Mouse (Mus musculus) hindbrain, embryonic 12.5 days (tissue): ENCODE measurements around the gene Scaf8. TPM values are rescaled to one million over a fixed set of nuclear protein-coding genes. Genes with fewer than 3 reads are reported as not detected.
"Not testable (repeated sequence)": the region's sequence is repeated elsewhere in the genome, so short reads cannot be mapped to it uniquely, and the experiment has no call there.

Experiments used
- ATAC-seq: fragments of 200-750 bp; cut with Nextera tagmentation; 2 replicates; pipeline ENCODE4 v1.8.0; 2017; ENCODE audit warnings: moderate TSS enrichment; ENCODE audit not compliant: low FRiP score
- H3K27ac ChIP-seq: fragments of 300-500 bp; sonication (generic); 2 replicates; pipeline ENCODE4 v1.5.1; 2016; ENCODE audit warnings: mild to moderate bottlenecking
- H3K27me3 ChIP-seq: fragments of 300-500 bp; sonication (generic); 2 replicates; pipeline ENCODE4 v1.6.1; 2016; ENCODE audit warnings: mild to moderate bottlenecking
- H3K36me3 ChIP-seq: fragments of 300-500 bp; sonication (generic); 2 replicates; pipeline ENCODE4 v1.6.1; 2016; ENCODE audit warnings: mild to moderate bottlenecking
- H3K4me1 ChIP-seq: fragments of 300-500 bp; sonication (generic); 2 replicates; pipeline ENCODE4 v1.6.1; 2016
- H3K4me2 ChIP-seq: fragments of 300-500 bp; sonication (generic); replicated peaks from 2 replicates; pipeline ENCODE4 v1.6.1; 2016; ENCODE audit warnings: mild to moderate bottlenecking
- H3K4me3 ChIP-seq: fragments of 300-500 bp; sonication (generic); 2 replicates; pipeline ENCODE4 v1.5.1; 2016; ENCODE audit warnings: mild to moderate bottlenecking
- H3K9ac ChIP-seq: fragments of 300-500 bp; sonication (generic); 2 replicates; pipeline ENCODE4 v1.6.1; 2016; ENCODE audit warnings: mild to moderate bottlenecking, moderate library complexity
- H3K9me3 ChIP-seq: fragments of 300-500 bp; sonication (generic); replicated peaks from 2 replicates; pipeline ENCODE4 v1.6.1; 2016; ENCODE audit warnings: mild to moderate bottlenecking
- WGBS: fragments of 180-500 bp; shearing (Covaris S2); methylation state at CpG from one replicate; pipeline ENCODE4 v1.1.7; 2016; 5-methylcytosine and 5-hydroxymethylcytosine counted together
- polyA plus RNA-seq: library from polyadenylated mRNA; unstranded; fragments of >200 nt; fragmentation: Nextera tagmentation; extraction: Ambion mirVana; gene quantifications from 2 replicates; pipeline ENCODE4 v1.2.1, GENCODE M21; 2016

Gene Scaf8
- polyA plus RNA-seq, 1 experiment from 2014 or later = 29.6 TPM

DNA sequence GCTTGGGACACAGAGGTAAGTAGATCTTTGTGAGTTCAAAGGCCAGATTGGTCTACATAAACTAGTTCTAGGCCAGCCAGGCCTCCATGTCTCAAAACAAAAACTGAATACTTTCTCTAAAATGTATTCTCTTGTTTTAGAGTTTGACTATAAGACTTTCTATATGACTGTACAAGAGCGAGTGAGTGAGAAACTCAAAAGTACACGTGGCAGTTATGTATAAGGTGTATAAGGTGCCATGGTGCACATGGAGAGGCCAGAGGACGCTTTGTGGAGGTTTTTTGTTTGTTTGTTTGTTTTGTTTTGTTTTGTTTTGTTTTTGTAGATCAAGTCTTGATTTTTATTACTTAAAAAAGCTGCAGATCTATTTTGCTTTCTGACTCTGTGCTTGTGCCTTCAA, 15.0 kb downstream of the Scaf8 start:
- H3K4me1 ChIP-seq = no peaks in the 10 kb centered on the region
- no peaks in the 10 kb centered on the region for H3K9me3 ChIP-seq
- H3K9ac ChIP-seq = no peak overlapping the region
- WGBS = 93% methylated on average over 3 of the region's 3 CpGs
- H3K4me2 ChIP-seq = no peak overlapping the region
- peaks cover 11% of the 10 kb centered on the region for H3K36me3 ChIP-seq
- ATAC-seq = no peak
- no peak overlapping the region for H3K4me3 ChIP-seq
- H3K27ac ChIP-seq = no peak overlapping the region
- H3K27me3 ChIP-seq = no peaks in the 10 kb centered on the region

DNA sequence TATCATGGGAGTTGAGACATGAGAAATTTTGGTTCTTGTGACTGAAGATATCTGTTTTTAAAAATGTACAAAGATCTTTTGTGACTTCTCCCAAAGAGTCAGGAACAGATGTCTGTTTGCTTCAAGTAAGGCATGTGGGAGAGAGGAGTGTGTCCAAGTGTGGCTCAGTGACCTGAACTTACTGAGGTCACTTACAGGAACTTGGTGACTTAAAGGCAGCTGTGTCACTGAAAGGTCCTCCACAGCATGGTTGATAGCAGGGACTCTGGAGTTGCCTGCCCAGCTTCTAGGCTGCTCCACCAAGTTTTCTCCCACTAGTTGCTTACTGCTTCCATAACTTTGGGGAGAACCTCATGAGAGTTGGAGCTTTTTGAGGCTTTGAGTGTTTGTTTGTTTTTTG, 20.6 kb downstream of the Scaf8 start:
- no peak overlapping the region for H3K4me2 ChIP-seq
- H3K4me3 ChIP-seq = no peak overlapping the region
- H3K9ac ChIP-seq = no peak overlapping the region
- 0 out of 2 replicates have a peak, but pooled peaks cover 4% of the 10 kb centered on the region for H3K4me1 ChIP-seq
- ATAC-seq = no peak
- H3K27me3 ChIP-seq = no peaks in the 10 kb centered on the region
- no peak overlapping the region for H3K27ac ChIP-seq
- H3K9me3 ChIP-seq = no peaks in the 10 kb centered on the region
- H3K36me3 ChIP-seq = peaks cover 8% of the 10 kb centered on the region

DNA sequence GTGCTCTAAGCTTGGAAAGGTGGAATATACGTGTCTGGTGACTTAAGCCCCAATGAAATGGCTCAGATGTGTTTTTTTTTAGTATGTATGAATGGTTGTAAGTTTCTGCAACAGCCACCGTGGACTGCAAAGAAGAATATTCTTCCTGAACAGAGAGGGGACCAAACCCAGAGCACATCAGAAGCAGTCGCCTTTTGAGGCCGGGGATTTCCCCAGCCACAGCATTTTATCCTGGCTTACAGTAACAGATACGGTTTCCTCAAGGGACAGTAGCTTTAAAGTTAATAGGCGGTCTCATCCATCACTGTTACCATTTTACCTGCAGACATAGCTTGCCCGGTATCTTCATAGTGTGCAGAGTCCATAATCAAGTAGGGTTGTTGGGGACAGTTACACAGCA, 21.4 kb downstream of the Scaf8 start:
- Histone ChIP-seq H3K27ac (no peak overlapping the region), H3K9ac (no peak overlapping the region), H3K4me2 (no peak overlapping the region), H3K36me3 (0 out of 2 replicates have a peak, but pooled peaks cover 5% of the 10 kb centered on the region), H3K4me3 (no peak overlapping the region), H3K9me3 (no peaks in the 10 kb centered on the region), H3K27me3 (no peaks in the 10 kb centered on the region), H3K4me1 (0 out of 2 replicates have a peak, but pooled peaks cover 4% of the 10 kb centered on the region)
- 88% methylated on average over 7 of the region's 7 CpGs for WGBS
- ATAC-seq = no peak

DNA sequence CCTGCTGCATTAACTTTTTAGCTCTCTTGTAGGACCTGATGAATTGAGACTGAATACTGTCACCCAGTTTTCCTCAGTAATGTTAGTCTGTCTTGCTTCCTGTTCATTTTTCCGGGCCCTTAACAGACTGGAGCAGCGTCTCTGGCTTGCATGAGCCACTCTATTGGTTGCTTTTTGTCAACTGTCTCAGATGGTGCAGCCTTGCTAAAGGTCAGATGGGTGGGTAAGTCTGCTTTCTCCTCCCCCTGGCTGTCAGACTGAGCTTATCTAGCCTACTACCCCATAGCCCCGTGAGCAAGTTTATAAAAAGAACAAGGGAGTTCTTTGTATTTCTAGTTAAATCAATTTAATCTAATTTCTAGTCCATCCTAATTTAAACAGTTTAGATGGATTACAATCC, 23.6 kb downstream of the Scaf8 start:
- no peaks in the 10 kb centered on the region for H3K36me3 ChIP-seq
- no peak overlapping the region for H3K9ac ChIP-seq
- 79% methylated on average over 3 of the region's 3 CpGs for WGBS
- H3K4me2 ChIP-seq = no peak overlapping the region
- no peaks in the 10 kb centered on the region for H3K9me3 ChIP-seq
- H3K4me3 ChIP-seq = no peak overlapping the region
- H3K27me3 ChIP-seq = no peaks in the 10 kb centered on the region
- 0 out of 2 replicates have a peak, but pooled peaks cover 4% of the 10 kb centered on the region for H3K4me1 ChIP-seq
- no peak for ATAC-seq
- H3K27ac ChIP-seq = no peak overlapping the region

GRCm38 (mm10) chr17:3140100-3140499, 25.3 kb downstream of the Scaf8 start:
- Histone ChIP-seq H3K27ac (no peak overlapping the region), H3K36me3 (no peaks in the 10 kb centered on the region), H3K4me2 (no peak overlapping the region), H3K9me3 (no peaks in the 10 kb centered on the region), H3K4me1 (0 out of 2 replicates have a peak, but pooled peaks cover 4% of the 10 kb centered on the region), H3K4me3 (no peak overlapping the region), H3K9ac (no peak overlapping the region), H3K27me3 (no peaks in the 10 kb centered on the region)
- 93% methylated on average over 1 of the region's 1 CpGs for WGBS
- no peak for ATAC-seq

DNA sequence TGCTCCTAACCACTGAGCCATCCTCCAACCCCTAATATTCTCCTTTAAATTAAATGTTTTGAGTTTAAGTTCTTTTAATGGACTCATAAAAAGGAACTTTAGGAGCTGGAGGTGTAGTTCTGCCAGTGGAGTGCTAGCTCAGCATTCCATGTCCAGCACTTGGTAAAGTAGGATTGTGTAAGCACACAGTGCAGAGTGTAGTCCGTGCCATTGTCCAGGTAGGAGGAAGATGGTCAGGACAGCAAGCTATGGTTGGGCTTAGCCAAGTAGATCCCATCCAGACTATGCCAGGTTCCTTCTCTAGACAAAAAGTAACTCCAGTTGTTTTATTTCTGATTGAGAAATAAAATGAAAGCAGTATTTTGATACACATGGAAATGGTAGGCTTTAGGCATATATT, 34.1 kb downstream of the Scaf8 start:
- H3K36me3 ChIP-seq = peaks cover 6% of the 10 kb centered on the region

DNA sequence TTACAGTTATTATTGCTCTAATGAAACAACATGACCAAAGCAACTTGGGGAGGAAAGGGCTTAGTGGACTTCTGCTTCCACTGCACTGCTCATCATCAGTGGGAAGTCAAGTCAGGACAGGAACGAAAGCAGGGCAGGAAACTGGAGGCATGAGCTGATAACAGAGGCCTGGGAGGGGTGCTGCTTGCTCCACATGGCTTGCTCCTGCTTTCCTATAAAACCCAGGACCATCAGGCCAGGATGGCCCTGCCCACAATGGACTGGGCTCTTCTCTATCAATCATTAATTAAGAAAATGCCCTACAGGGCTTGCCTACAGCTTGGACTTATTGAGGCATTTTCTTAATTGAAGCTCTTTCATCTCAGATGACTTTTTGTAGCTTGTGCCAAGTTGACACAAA, 34.8 kb downstream of the Scaf8 start:
- 86% methylated on average over 1 of the region's 1 CpGs for WGBS
- ATAC-seq = no peak
- no peak overlapping the region for H3K4me2 ChIP-seq
- no peaks in the 10 kb centered on the region for H3K27me3 ChIP-seq
- no peaks in the 10 kb centered on the region for H3K9me3 ChIP-seq
- H3K4me3 ChIP-seq = no peak overlapping the region
- H3K4me1 ChIP-seq = no peaks in the 10 kb centered on the region
- no peak overlapping the region for H3K9ac ChIP-seq
- peaks cover 6% of the 10 kb centered on the region for H3K36me3 ChIP-seq
- H3K27ac ChIP-seq = no peak overlapping the region

More for the DNA sequence above, 34.1 kb downstream of the Scaf8 start:
- H3K9me3 ChIP-seq = no peaks in the 10 kb centered on the region
- H3K4me1 ChIP-seq = no peaks in the 10 kb centered on the region
- no peak overlapping the region for H3K4me3 ChIP-seq
- no peaks in the 10 kb centered on the region for H3K27me3 ChIP-seq
- no peak overlapping the region for H3K9ac ChIP-seq
- no peak for ATAC-seq
- 98% methylated on average over 1 of the region's 1 CpGs for WGBS
- no peak overlapping the region for H3K4me2 ChIP-seq
- no peak overlapping the region for H3K27ac ChIP-seq

DNA sequence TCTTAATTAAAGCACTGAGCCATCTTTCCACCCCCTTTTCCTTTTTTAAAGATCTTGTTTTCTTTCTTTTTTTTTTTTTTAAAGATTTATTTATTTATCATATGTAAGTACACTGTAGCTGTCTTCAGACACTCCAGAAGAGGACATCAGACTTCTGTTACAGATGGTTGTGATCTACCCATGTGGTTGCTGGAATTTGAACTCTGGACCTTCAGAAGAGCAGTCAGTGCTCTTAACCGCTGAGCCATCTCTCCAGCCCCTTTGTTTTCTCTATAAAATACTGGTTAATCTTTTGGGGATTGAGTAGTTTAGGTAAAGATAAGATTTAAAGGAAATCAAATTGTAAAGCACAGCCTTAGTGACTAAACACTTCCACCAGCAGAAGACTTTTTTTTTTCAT, 35.9 kb downstream of the Scaf8 start:
- not testable (repeated sequence) for H3K9ac ChIP-seq, H3K27me3 ChIP-seq, H3K4me2 ChIP-seq, ATAC-seq, H3K9me3 ChIP-seq, H3K27ac ChIP-seq, H3K36me3 ChIP-seq, H3K4me3 ChIP-seq, H3K4me1 ChIP-seq
- WGBS = 89% methylated on average over 1 of the region's 1 CpGs

DNA sequence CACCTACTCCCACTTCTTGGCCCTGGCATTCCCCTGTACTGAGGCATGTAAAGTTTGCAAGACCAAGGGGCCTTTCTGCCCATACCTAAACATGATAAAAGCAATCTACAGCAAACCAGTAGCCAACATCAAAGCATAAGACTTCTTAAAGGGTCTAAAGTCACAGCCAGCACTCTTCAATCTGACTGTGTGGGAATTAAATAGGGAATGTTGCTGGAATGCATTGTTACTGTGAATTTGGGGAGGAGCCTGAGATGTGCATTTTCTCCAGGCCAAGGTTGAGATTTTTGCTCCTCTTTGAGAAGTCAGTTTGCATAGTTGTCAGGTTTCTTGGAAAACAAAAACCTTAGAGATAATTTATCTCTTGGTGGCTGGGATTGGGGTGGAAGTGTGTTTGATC, 36.4 kb downstream of the Scaf8 start:
- no peak overlapping the region for H3K4me3 ChIP-seq
- no peaks in the 10 kb centered on the region for H3K27me3 ChIP-seq
- peaks cover 10% of the 10 kb centered on the region for H3K36me3 ChIP-seq
- H3K9me3 ChIP-seq = no peaks in the 10 kb centered on the region
- no peak overlapping the region for H3K4me2 ChIP-seq
- H3K4me1 ChIP-seq = no peaks in the 10 kb centered on the region
- ATAC-seq = no peak
- no peak overlapping the region for H3K27ac ChIP-seq
- no peak overlapping the region for H3K9ac ChIP-seq

GRCm38 (mm10) chr17:3156176-3156575, 41.4 kb downstream of the Scaf8 start:
- H3K4me1 ChIP-seq, H3K27me3 ChIP-seq, ATAC-seq, H3K9me3 ChIP-seq, H3K27ac ChIP-seq, H3K9ac ChIP-seq, H3K4me3 ChIP-seq, H3K4me2 ChIP-seq: not testable (repeated sequence)
- WGBS = 89% methylated on average over 9 of the region's 9 CpGs
- H3K36me3 ChIP-seq = peaks cover 16% of the 10 kb centered on the region

DNA sequence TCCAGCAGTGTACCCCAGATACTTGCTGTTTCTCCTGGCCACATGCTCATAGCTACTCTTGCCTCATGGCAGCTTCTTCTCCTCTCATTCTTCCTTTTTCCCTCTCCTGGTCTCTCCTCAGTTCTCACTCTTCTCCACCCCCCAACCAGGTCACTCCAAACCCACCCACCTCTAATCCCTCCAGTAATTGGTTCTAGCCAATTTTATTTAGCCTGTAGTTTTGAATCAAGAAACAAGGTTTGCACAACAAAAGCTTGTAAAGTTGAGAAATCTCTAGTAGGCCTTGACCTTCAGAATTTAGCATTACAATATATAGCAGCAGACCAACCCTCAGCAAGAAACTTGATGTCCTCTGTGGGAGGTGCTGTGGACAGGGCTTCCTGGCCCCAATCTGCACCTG, 42.2 kb downstream of the Scaf8 start:
- no peak overlapping the region for H3K4me3 ChIP-seq
- H3K27me3 ChIP-seq = no peaks in the 10 kb centered on the region
- H3K4me2 ChIP-seq = no peak overlapping the region
- H3K4me1 ChIP-seq = no peaks in the 10 kb centered on the region
- no peaks in the 10 kb centered on the region for H3K9me3 ChIP-seq
- no peak overlapping the region for H3K27ac ChIP-seq
- H3K9ac ChIP-seq = no peak overlapping the region
- ATAC-seq = no peak
- peaks cover 16% of the 10 kb centered on the region for H3K36me3 ChIP-seq

DNA sequence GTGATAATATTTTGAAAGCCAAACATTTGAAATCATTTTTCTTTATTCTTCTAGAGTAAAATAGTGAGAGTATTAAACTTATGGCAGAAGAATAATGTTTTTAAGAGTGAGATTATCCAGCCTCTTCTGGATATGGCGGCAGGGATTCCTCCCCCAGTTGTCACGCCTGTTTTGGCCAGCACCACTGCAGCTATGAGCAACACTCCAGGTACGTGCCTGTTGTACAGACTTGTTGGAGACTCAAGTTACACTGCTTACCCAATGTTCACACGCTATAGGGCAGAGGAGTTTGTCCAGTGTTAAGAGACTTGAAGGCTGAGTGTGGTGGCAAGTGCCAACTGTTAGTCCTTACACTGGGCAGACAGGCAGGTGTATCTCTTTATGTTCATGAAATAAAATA, 48.1 kb downstream of the Scaf8 start:
- no peak overlapping the region for H3K9ac ChIP-seq
- H3K4me3 ChIP-seq = no peak overlapping the region
- H3K27me3 ChIP-seq = no peaks in the 10 kb centered on the region
- peaks cover 26% of the 10 kb centered on the region for H3K36me3 ChIP-seq
- no peaks in the 10 kb centered on the region for H3K4me1 ChIP-seq
- H3K27ac ChIP-seq = no peak overlapping the region
- H3K9me3 ChIP-seq = no peaks in the 10 kb centered on the region
- no peak overlapping the region for H3K4me2 ChIP-seq
- 92% methylated on average over 4 of the region's 4 CpGs for WGBS
- no peak for ATAC-seq

GRCm38 (mm10) chr17:3180425-3180945, 65.7 kb downstream of the Scaf8 start:
- H3K27ac ChIP-seq, H3K4me3 ChIP-seq, H3K4me2 ChIP-seq, H3K9ac ChIP-seq, ATAC-seq, H3K4me1 ChIP-seq, H3K27me3 ChIP-seq, H3K9me3 ChIP-seq: not testable (repeated sequence)
- H3K36me3 ChIP-seq = peaks cover 49% of the 10 kb centered on the region
- WGBS = 88% methylated on average over 1 of the region's 1 CpGs
